Mouse (Mus musculus) layer of hippocampus, adult 9-11 months (tissue): Measurements from ENCODE around the gene Tubd1.

Experiments
- DNase-seq: peaks from one replicate; pipeline ENCODE4 v3.0.0; 2022

Gene Tubd1

GRCm38 (mm10) chr11:86584898-86585597 is 40.3 kb downstream of the Tubd1 start:
- DNase-seq, result no peak

- no peak for DNase-seq
Measured at GRCm38 (mm10) chr11:86585598-86585984, 40.8 kb downstream of the Tubd1 start.

- DNase-seq, result no peak
Measured at GRCm38 (mm10) chr11:86586177-86586867, 41.5 kb downstream of the Tubd1 start.

GRCm38 (mm10) chr11:86586868-86587792 is 42.3 kb downstream of the Tubd1 start:
- DNase-seq, result no peak

- DNase-seq, result no peak
Measured at GRCm38 (mm10) chr11:86587830-86588229, 43.0 kb downstream of the Tubd1 start.

- no peak for DNase-seq
Measured at GRCm38 (mm10) chr11:86588583-86589298, 44.0 kb downstream of the Tubd1 start.

GRCm38 (mm10) chr11:86590066-86590465 is 45.3 kb downstream of the Tubd1 start:
- no peak for DNase-seq

GRCm38 (mm10) chr11:86590579-86590978 is 45.8 kb downstream of the Tubd1 start:
- DNase-seq, result no peak

- no peak for DNase-seq
Measured at GRCm38 (mm10) chr11:86591301-86591845, 46.6 kb downstream of the Tubd1 start.

- DNase-seq, result no peak
Measured at GRCm38 (mm10) chr11:86591931-86592616, 47.3 kb downstream of the Tubd1 start.

GRCm38 (mm10) chr11:86592993-86593392 is 48.2 kb downstream of the Tubd1 start:
- no peak for DNase-seq

- no peak for DNase-seq
Measured at GRCm38 (mm10) chr11:86593443-86593842, 48.7 kb downstream of the Tubd1 start.

GRCm38 (mm10) chr11:86594188-86594876 is 49.5 kb downstream of the Tubd1 start:
- DNase-seq, result no peak

- no peak for DNase-seq
Measured at GRCm38 (mm10) chr11:86595366-86595765, 50.6 kb downstream of the Tubd1 start.

- DNase-seq, result peak; percentile 50
Measured at GRCm38 (mm10) chr11:86596187-86596960, 51.6 kb downstream of the Tubd1 start.

- DNase-seq, result no peak
Measured at GRCm38 (mm10) chr11:86596976-86597375, 52.2 kb downstream of the Tubd1 start.

- no peak for DNase-seq
Measured at GRCm38 (mm10) chr11:86598154-86598553, 53.4 kb downstream of the Tubd1 start.

GRCm38 (mm10) chr11:86598572-86598971 is 53.8 kb downstream of the Tubd1 start:
- DNase-seq, result no peak

GRCm38 (mm10) chr11:86599378-86600208 is 54.8 kb downstream of the Tubd1 start:
- no peak for DNase-seq

GRCm38 (mm10) chr11:86600209-86600557 is 55.4 kb downstream of the Tubd1 start:
- no peak for DNase-seq
